Mouse (Mus musculus): Measurements from ENCODE around the gene Zfp974. TPM values are rescaled to one million over a fixed set of nuclear protein-coding genes. Genes with fewer than 3 reads are reported as not detected.

Gene Zfp974
- polyA plus RNA-seq (2012; fragmentation: generic; extraction: Trizol): 1 to 10 TPM in 1 of 2 experiments, under 1 TPM in 1; 0.29 to 2.0 TPM

DNA sequence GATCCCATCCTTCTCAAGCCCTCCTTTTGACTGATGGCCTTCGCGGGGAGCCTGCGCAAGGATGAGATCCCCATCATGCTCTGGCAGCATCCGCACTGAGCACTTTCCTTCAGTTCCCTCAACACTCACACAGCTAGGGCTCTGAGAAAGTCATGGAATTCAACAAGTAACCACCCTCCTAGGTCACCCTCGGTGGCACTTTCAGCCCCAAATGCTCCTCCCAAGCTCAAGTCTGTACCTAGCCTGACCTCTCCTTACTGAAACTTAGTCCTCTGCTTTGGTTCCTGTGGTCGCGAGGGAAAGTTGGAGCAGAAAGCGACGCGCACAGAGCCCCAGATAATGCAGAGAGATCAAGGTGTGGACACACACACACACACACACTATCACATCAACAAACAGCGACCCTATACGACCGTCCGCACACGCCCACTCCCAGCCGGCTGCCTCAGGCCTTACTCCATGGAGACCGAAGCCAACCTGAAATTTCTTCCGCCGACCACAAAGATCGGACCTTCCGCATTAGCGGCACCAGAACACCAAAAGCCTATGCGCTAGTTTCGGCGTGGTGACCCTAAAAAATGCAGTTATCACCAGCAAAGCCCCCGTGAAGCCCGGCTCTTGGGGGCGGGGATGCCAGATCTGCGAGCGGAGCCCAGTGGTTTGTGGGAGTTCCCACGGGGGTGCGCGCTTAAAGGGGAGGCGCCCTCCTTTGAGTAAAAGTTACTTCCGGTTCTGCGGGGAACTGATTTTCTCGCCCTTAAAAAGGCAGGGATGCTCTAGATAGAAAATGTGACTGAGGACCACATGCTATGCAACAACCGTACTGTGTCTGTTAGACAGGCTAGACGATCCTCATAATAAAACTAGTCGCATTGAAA, at the start of gene Zfp974:
TSS of gene Zfp974 (minus strand) at position 643 of the 878 bp plus-strand sequence.

Other genes with a start within 250 kb of the Zfp974 start
- 1 to 10 TPM in 1 of 2 experiments, under 1 TPM in 1; 0.02 to 1.1 TPM for gene Zfp607b, start 240.1 kb downstream of the Zfp974 start, polyA plus RNA-seq (2012; fragmentation: generic; extraction: Trizol)
- 1 to 10 TPM in 1 of 2 experiments, under 1 TPM in 1; 0.19 to 2.0 TPM for gene Zfp60, start 198.1 kb downstream of the Zfp974 start, polyA plus RNA-seq (2012; fragmentation: generic; extraction: Trizol)
- under 1 TPM; 0.07 to 0.97 TPM for gene Zfp626, start 122.3 kb downstream of the Zfp974 start, polyA plus RNA-seq (2012; fragmentation: generic; extraction: Trizol)
- gene Zfp59, start 90.9 kb downstream of the Zfp974 start, polyA plus RNA-seq (2012; fragmentation: generic; extraction: Trizol): 1 to 10 TPM in 1 of 2 experiments, under 1 TPM in 1; 0.07 to 1.4 TPM
- under 1 TPM; 0.04 to 0.78 TPM for gene Zfp607a, start 71.9 kb downstream of the Zfp974 start, polyA plus RNA-seq (2012; fragmentation: generic; extraction: Trizol)
- gene Zfp780b, start 49.7 kb upstream of the Zfp974 start, polyA plus RNA-seq (2012; fragmentation: generic; extraction: Trizol): 1 to 10 TPM in 1 of 2 experiments, under 1 TPM in 1; 0.14 to 1.9 TPM
- under 1 TPM; 0.01 to 0.13 TPM for gene Zfp850, start 84.7 kb upstream of the Zfp974 start, polyA plus RNA-seq (2012; fragmentation: generic; extraction: Trizol)
- 100 to 1,000 TPM; 122 to 215 TPM for gene Psmc4, start 120.6 kb upstream of the Zfp974 start, polyA plus RNA-seq (2012; fragmentation: generic; extraction: Trizol)
- gene Fcgbp, start 141.8 kb upstream of the Zfp974 start, polyA plus RNA-seq (2012; fragmentation: generic; extraction: Trizol): under 1 TPM in 1 of 2 experiments, not detected in 1; 0.02 TPM
- gene 9530053A07Rik, start 200.0 kb upstream of the Zfp974 start, polyA plus RNA-seq (2012; fragmentation: generic; extraction: Trizol): 1 to 10 TPM in 1 of 2 experiments, under 1 TPM in 1; 0.07 to 1.5 TPM
- 100 to 1,000 TPM in 1 of 2 experiments, 10 to 100 TPM in 1; 97.0 to 392 TPM for gene Fbl, start 240.2 kb upstream of the Zfp974 start, polyA plus RNA-seq (2012; fragmentation: generic; extraction: Trizol)